In the genomic region with DNA sequence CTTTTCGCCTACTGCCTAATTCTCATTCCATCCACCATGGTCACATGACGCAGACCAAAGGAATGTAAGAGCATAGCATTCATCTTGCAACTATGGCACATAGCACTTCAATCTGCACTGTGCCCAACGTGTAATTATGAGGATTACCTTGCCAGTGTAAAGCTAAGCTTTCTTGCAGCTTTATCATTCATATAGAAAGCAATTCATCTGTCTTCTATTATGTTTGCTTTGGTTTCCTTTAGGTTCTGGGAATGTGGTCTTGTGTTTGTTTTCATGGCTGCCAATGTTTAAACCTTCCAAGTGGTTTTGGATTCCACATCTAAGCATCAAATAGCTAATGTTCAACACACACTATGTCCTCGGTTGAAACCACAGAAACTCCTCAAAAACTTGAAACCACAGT, we compare ENCODE assay signal across 21 mouse cellular contexts.
DNase-seq lines count a peak whose midpoint lies in the region; ATAC-seq and TF ChIP-seq lines count a peak whose summit lies in the region.
"Had no signal": no experiment of that assay in that cellular context is flagged by ENCODE, and none has a peak within 500 bp of the region (broad histone marks: within the 10 kb centered on the region; RNA-seq: fewer than 3 reads in every experiment).

No protein-coding gene starts in this region.

- no peak overlapping the region for H3K4me2 ChIP-seq in embryonic facial prominence, embryonic 11.5 days (ENCODE audit: low read depth, low read length)
- no peak overlapping the region for H3K4me2 ChIP-seq in lung, embryonic 16.5 days (ENCODE audit: low read depth, low read length)
- no peak overlapping the region for H3K4me2 ChIP-seq in embryonic facial prominence, embryonic 13.5 days
- no peak overlapping the region for H3K4me2 ChIP-seq in myocyte (ENCODE audit: low read depth)
- H3K4me2 ChIP-seq in hindbrain, embryonic 12.5 days (replicated peaks) = no peak overlapping the region
- H3K4me2 ChIP-seq: heart, embryonic 13.5 days; hindbrain, embryonic 13.5 days had no signal

- 51% methylated on average over 4 of the region's 4 CpGs for WGBS in embryonic facial prominence, embryonic 11.5 days
- WGBS in embryonic facial prominence, embryonic 10.5 days = 69% methylated on average over 4 of the region's 4 CpGs
- 37% methylated on average over 4 of the region's 4 CpGs for WGBS in lung, embryonic 16.5 days
- 20% methylated on average over 4 of the region's 4 CpGs for WGBS in embryonic facial prominence, embryonic 13.5 days
- 83% methylated on average over 4 of the region's 4 CpGs for WGBS in hindbrain, embryonic 12.5 days

- H3ac ChIP-seq in myocyte (ENCODE audit: control insufficient read depth, insufficient read length) = no peak overlapping the region

- no peak overlapping the region for H3K4me3 ChIP-seq in embryonic facial prominence, embryonic 11.5 days (ENCODE audit: low read depth, low read length)
- no peak overlapping the region for H3K4me3 ChIP-seq in embryonic facial prominence, embryonic 10.5 days
- H3K4me3 ChIP-seq in lung, embryonic 16.5 days (ENCODE audit: low read length) = no peak overlapping the region
- no peak overlapping the region for H3K4me3 ChIP-seq in embryonic facial prominence, embryonic 13.5 days
- H3K4me3 ChIP-seq in myocyte = no peak overlapping the region
- H3K4me3 ChIP-seq in hindbrain, embryonic 12.5 days = no peak overlapping the region
- H3K4me3 ChIP-seq: erythroblast, embryonic 14.5 days; forebrain, embryonic 10.5 days; heart, embryonic 13.5 days; hindbrain, embryonic 13.5 days had no signal

- H3K9me3 ChIP-seq in embryonic facial prominence, embryonic 11.5 days (replicated peaks; ENCODE audit: control insufficient read depth, low read length) = no peaks in the 10 kb centered on the region
- no peaks in the 10 kb centered on the region for H3K9me3 ChIP-seq in embryonic facial prominence, embryonic 10.5 days
- H3K9me3 ChIP-seq in lung, embryonic 16.5 days (ENCODE audit: control insufficient read depth, low read length) = no peaks in the 10 kb centered on the region
- no peaks in the 10 kb centered on the region for H3K9me3 ChIP-seq in embryonic facial prominence, embryonic 13.5 days
- H3K9me3 ChIP-seq in hindbrain, embryonic 12.5 days (replicated peaks) = no peaks in the 10 kb centered on the region
- H3K9me3 ChIP-seq: forebrain, embryonic 10.5 days; heart, embryonic 13.5 days; hindbrain, embryonic 13.5 days had no signal

- no peaks in the 10 kb centered on the region for H3K4me1 ChIP-seq in embryonic facial prominence, embryonic 11.5 days (ENCODE audit: control insufficient read depth, insufficient read depth, low read length)
- peaks cover 11% of the 10 kb centered on the region for H3K4me1 ChIP-seq in embryonic facial prominence, embryonic 10.5 days
- no peaks in the 10 kb centered on the region for H3K4me1 ChIP-seq in lung, embryonic 16.5 days (replicated peaks; ENCODE audit: control insufficient read depth, insufficient read depth, low read length)
- no peaks in the 10 kb centered on the region; the same call in 1 of the 2 replicates for H3K4me1 ChIP-seq in embryonic facial prominence, embryonic 13.5 days
- no peaks in the 10 kb centered on the region for H3K4me1 ChIP-seq in hindbrain, embryonic 12.5 days
- H3K4me1 ChIP-seq: hindbrain, embryonic 13.5 days had no signal

- no peak; the same call in 1 of the 2 replicates for ATAC-seq in embryonic facial prominence, embryonic 11.5 days (replicated peaks; ENCODE audit: insufficient number of reproducible peaks, low FRiP score, low TSS enrichment, low read depth)
- ATAC-seq in lung, embryonic 16.5 days (ENCODE audit: low read depth) = peak; percentile 85
- peak; percentile 76; the same call in 1 of the 2 replicates for ATAC-seq in embryonic facial prominence, embryonic 13.5 days (ENCODE audit: insufficient number of reproducible peaks, insufficient read depth, low FRiP score, low TSS enrichment, low read depth)
- ATAC-seq in hindbrain, embryonic 12.5 days (ENCODE audit: low FRiP score) = no peak
- ATAC-seq: forebrain, embryonic 14.5 days; hindbrain, postnatal 0 days had no signal

- no peaks in the 10 kb centered on the region for H3K27me3 ChIP-seq in embryonic facial prominence, embryonic 11.5 days (ENCODE audit: control insufficient read depth, insufficient read depth, low read length)
- no peaks in the 10 kb centered on the region for H3K27me3 ChIP-seq in embryonic facial prominence, embryonic 10.5 days (replicated peaks; ENCODE audit: low read depth, poor library complexity, severe bottlenecking)
- H3K27me3 ChIP-seq in lung, embryonic 16.5 days (ENCODE audit: control insufficient read depth, insufficient read depth, low read depth, low read length) = no peaks in the 10 kb centered on the region
- peaks cover 8% of the 10 kb centered on the region; the same call in 1 of the 2 replicates for H3K27me3 ChIP-seq in embryonic facial prominence, embryonic 13.5 days
- H3K27me3 ChIP-seq in myocyte (ENCODE audit: control insufficient read depth, insufficient read depth, insufficient read length) = no peaks in the 10 kb centered on the region
- no peaks in the 10 kb centered on the region for H3K27me3 ChIP-seq in hindbrain, embryonic 12.5 days
- H3K27me3 ChIP-seq: heart, embryonic 13.5 days; hindbrain, embryonic 13.5 days had no signal

- H3K9ac ChIP-seq in embryonic facial prominence, embryonic 11.5 days (replicated peaks; ENCODE audit: low read length) = no peak overlapping the region
- H3K9ac ChIP-seq in lung, embryonic 16.5 days (ENCODE audit: low read length) = no peak overlapping the region
- H3K9ac ChIP-seq in embryonic facial prominence, embryonic 13.5 days = no peak overlapping the region
- H3K9ac ChIP-seq in hindbrain, embryonic 12.5 days = no peak overlapping the region
- H3K9ac ChIP-seq: heart, embryonic 13.5 days; hindbrain, embryonic 13.5 days had no signal

- DNase-seq in embryonic facial prominence, embryonic 11.5 days (ENCODE audit: low spot score) = peak; percentile 54
- no peak for DNase-seq in embryonic facial prominence, embryonic 10.5 days (ENCODE audit: low spot score)
- no peak for DNase-seq in lung, postnatal 14 days
- DNase-seq in kidney, postnatal 4 days = no peak
- DNase-seq: adrenal gland, adult 2 months; adrenal gland, postnatal 25 days; cerebellum, adult 18-20 months; cerebellum, postnatal 10 days; gastrocnemius, postnatal 36 days; heart, adult 11 months; heart, postnatal 36 days had no signal

- no peak overlapping the region for H3K27ac ChIP-seq in embryonic facial prominence, embryonic 11.5 days (replicated peaks; ENCODE audit: low read depth, low read length)
- H3K27ac ChIP-seq in embryonic facial prominence, embryonic 10.5 days (replicated peaks) = no peak overlapping the region
- peak overlapping the region; percentile 25; the same call in 1 of the 2 replicates for H3K27ac ChIP-seq in lung, embryonic 16.5 days (ENCODE audit: low read length)
- no peak overlapping the region for H3K27ac ChIP-seq in embryonic facial prominence, embryonic 13.5 days
- H3K27ac ChIP-seq in hindbrain, embryonic 12.5 days = no peak overlapping the region
- H3K27ac ChIP-seq: forebrain, embryonic 10.5 days; heart, embryonic 13.5 days; hindbrain, embryonic 13.5 days; hindbrain, postnatal 0 days had no signal

- no peak for TF ChIP-seq POLR2A in myocyte (IDR thresholded peaks at IDR 0.05; ENCODE audit: insufficient read length, low read depth)

- no peaks in the 10 kb centered on the region for H3K79me2 ChIP-seq in myocyte (ENCODE audit: control insufficient read depth, insufficient read depth)

- H3K36me3 ChIP-seq in embryonic facial prominence, embryonic 11.5 days (replicated peaks; ENCODE audit: control insufficient read depth, insufficient read depth, low read depth, low read length) = no peaks in the 10 kb centered on the region
- no peaks in the 10 kb centered on the region for H3K36me3 ChIP-seq in embryonic facial prominence, embryonic 10.5 days (replicated peaks)
- no peaks in the 10 kb centered on the region for H3K36me3 ChIP-seq in lung, embryonic 16.5 days (ENCODE audit: control insufficient read depth, insufficient read depth, low read length)
- H3K36me3 ChIP-seq in embryonic facial prominence, embryonic 13.5 days = no peaks in the 10 kb centered on the region
- no peaks in the 10 kb centered on the region for H3K36me3 ChIP-seq in myocyte (ENCODE audit: control insufficient read depth, insufficient read depth)
- no peaks in the 10 kb centered on the region for H3K36me3 ChIP-seq in hindbrain, embryonic 12.5 days
- H3K36me3 ChIP-seq: forebrain, embryonic 10.5 days; heart, embryonic 13.5 days; hindbrain, embryonic 13.5 days had no signal

TF ChIP-seq in myocyte, 11 proteins besides CTCF, POLR2A, EP300 and RAD21:
- TF ChIP-seq USF1 (IDR thresholded peaks at IDR 0.05; ENCODE audit: low read depth) (peak; percentile 56), POLR2AphosphoS2 (IDR thresholded peaks at IDR 0.05; ENCODE audit: insufficient read length, low read depth) (no peak), SRF (IDR thresholded peaks at IDR 0.05; ENCODE audit: control insufficient read depth, insufficient read length, low read depth) (no peak), MAX (IDR thresholded peaks at IDR 0.05; ENCODE audit: low read depth) (no peak), CEBPB (IDR thresholded peaks at IDR 0.05; ENCODE audit: insufficient read depth, poor library complexity, severe bottlenecking) (no peak)

Comparison
In these comparisons a context has a peak if more than half of its experiments do, and no peak if none do; other contexts are left out.
1. ATAC-seq: peak in lung, embryonic 16.5 days (single experiment) and embryonic facial prominence, embryonic 13.5 days (single experiment); none in embryonic facial prominence, embryonic 11.5 days (single experiment) and hindbrain, embryonic 12.5 days (single experiment).